Mouse (Mus musculus) heart, embryonic 16.5 days (tissue): Measurements from ENCODE around the gene Uroc1. TPM values are rescaled to one million over a fixed set of nuclear protein-coding genes. Genes with fewer than 3 reads are reported as not detected.

Source experiments
- ATAC-seq: fragments of 200-750 bp; cut with Nextera tagmentation; replicated peaks from 2 replicates; pipeline ENCODE4 v1.8.0; 2017; ENCODE audit warnings: moderate number of reproducible peaks; ENCODE audit not compliant: insufficient read depth, low FRiP score; ENCODE audit errors: extremely low read depth
- H3K27ac ChIP-seq: fragments of 300-500 bp; sonication (generic); 2 replicates; pipeline ENCODE4 v1.5.1; 2014; ENCODE audit warnings: mild to moderate bottlenecking, low read length, control low read depth, moderate library complexity
- H3K27me3 ChIP-seq: fragments of 300-500 bp; sonication (generic); 2 replicates; pipeline ENCODE4 v1.6.1; 2014; ENCODE audit warnings: low read length, mixed read lengths; ENCODE audit not compliant: control insufficient read depth, insufficient read depth
- H3K36me3 ChIP-seq: fragments of 300-500 bp; sonication (generic); 2 replicates; pipeline ENCODE4 v1.6.1; 2014; ENCODE audit not compliant: control insufficient read depth, insufficient read depth
- H3K4me1 ChIP-seq: fragments of 300-500 bp; sonication (generic); 2 replicates; pipeline ENCODE4 v1.6.1; 2014; ENCODE audit warnings: low read length, mixed read lengths; ENCODE audit not compliant: control insufficient read depth, insufficient read depth
- H3K4me2 ChIP-seq: fragments of 300-500 bp; sonication (generic); 2 replicates; pipeline ENCODE4 v1.6.1; 2014; ENCODE audit warnings: low read depth, mild to moderate bottlenecking, control low read depth, low read length
- H3K4me3 ChIP-seq: fragments of 300-500 bp; sonication (generic); 2 replicates; pipeline ENCODE4 v1.5.1; 2014; ENCODE audit warnings: mild to moderate bottlenecking, control low read depth, low read length
- H3K9ac ChIP-seq: fragments of 300-500 bp; sonication (generic); 2 replicates; pipeline ENCODE4 v1.6.1; 2014; ENCODE audit warnings: low read length, control low read depth
- H3K9me3 ChIP-seq: fragments of 300-500 bp; sonication (generic); replicated peaks from 2 replicates; pipeline ENCODE4 v1.6.1; 2016; ENCODE audit warnings: low read length; ENCODE audit not compliant: control insufficient read depth
- WGBS: fragments of 180-500 bp; shearing (Covaris S2); extraction: QIAGEN DNeasy Blood & Tissue Kit; methylation state at CpG from one replicate; pipeline ENCODE4 v1.1.7; 2014; 5-methylcytosine and 5-hydroxymethylcytosine counted together
- polyA plus RNA-seq: library from polyadenylated mRNA; unstranded; fragments of >200 nt; fragmentation: Nextera tagmentation; extraction: Ambion mirVana; gene quantifications from 2 replicates; pipeline ENCODE4 v1.2.1, GENCODE M21; 2015

Uroc1 gene
- polyA plus RNA-seq, 1 experiment from 2014 or later: 0.11 TPM

DNA sequence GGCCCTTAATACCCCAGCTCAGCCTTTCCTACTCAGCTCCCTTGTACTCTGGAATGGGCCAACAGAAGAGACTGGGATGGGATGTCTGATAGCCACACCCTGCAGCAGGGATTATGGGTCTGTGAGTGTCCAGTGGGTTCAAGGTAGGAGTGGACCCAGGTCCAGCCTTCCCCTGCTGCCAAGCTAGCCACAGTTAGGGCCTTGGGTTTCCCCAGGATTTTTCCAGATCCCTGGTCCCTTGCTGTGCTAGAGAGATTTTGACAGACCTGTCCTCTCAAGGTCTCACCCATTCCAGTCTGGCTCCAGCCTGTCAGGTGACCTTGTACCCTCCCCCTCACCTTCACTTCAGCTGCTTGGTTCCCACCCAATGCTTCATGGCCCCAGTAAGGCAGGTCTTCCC, 75.5 kb downstream of the Uroc1 start:
- Histone ChIP-seq H3K4me1 (no peaks in the 10 kb centered on the region), H3K27ac (no peak overlapping the region), H3K4me2 (no peak overlapping the region), H3K27me3 (no peaks in the 10 kb centered on the region), H3K4me3 (no peak overlapping the region), H3K9me3 (no peaks in the 10 kb centered on the region), H3K9ac (no peak overlapping the region), H3K36me3 (no peaks in the 10 kb centered on the region; the same call in 1 of the 2 replicates)
- no peak for ATAC-seq

DNA sequence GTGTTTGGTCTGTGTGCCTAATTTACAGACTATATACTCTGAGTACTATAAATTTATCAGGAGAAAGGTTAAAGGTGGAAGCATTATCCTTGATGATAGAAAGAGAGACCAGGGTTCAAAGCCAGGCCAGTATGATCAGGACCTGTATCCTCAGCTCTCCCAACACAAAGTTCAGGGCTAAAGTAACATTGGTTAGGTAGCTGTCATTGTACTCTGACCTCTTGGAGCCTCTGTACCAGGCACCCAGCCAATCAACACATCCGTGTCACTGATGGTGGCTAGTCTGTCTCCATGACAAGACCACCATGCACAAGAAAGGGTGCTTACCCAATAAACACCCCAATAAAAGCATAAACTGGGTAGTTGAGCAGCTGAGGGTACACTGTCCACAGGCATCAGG, 77.9 kb downstream of the Uroc1 start:
- ATAC-seq: no peak
- no peaks in the 10 kb centered on the region for H3K36me3 ChIP-seq
- H3K9ac ChIP-seq: no peak overlapping the region
- no peak overlapping the region for H3K27ac ChIP-seq
- H3K4me1 ChIP-seq: no peaks in the 10 kb centered on the region
- no peaks in the 10 kb centered on the region for H3K27me3 ChIP-seq
- H3K4me3 ChIP-seq: no peak overlapping the region
- H3K9me3 ChIP-seq: no peaks in the 10 kb centered on the region
- 74% methylated on average over 1 of the region's 1 CpGs for WGBS
- no peak overlapping the region for H3K4me2 ChIP-seq

DNA sequence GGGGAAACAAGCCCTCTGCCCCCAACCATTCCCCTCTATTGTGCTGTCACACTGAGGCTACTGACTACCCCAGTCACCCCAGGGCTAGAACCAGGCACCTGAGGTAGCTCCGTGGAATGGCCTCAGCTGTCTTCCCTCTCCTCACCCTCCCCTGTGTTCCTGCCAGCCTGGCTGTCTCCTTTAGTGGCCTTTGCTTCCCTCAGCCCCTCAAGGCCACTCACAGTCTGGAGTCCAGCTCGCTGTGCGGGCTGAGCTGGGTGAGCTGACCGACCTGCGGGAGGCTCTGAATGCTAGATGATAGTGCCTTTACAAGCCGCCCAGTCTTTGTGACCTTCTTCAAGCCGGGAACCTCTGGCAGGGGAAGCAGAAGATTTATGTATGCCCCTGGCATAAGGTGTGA, 78.8 kb downstream of the Uroc1 start:
- Histone ChIP-seq H3K9me3 (no peaks in the 10 kb centered on the region), H3K27ac (no peak overlapping the region), H3K9ac (no peak overlapping the region), H3K4me1 (no peaks in the 10 kb centered on the region), H3K4me2 (no peak overlapping the region), H3K4me3 (no peak overlapping the region), H3K27me3 (no peaks in the 10 kb centered on the region), H3K36me3 (no peaks in the 10 kb centered on the region)
- 71% methylated on average over 7 of the region's 7 CpGs for WGBS
- no peak for ATAC-seq

Other genes with a start within 250 kb of the Uroc1 start
- gene Vmn1r50, start 231.9 kb upstream of the Uroc1 start, polyA plus RNA-seq: not detected in 2 replicates
- gene Vmn1r51, start 210.7 kb upstream of the Uroc1 start, polyA plus RNA-seq: not detected in 2 replicates
- gene Vmn1r52, start 158.5 kb upstream of the Uroc1 start, polyA plus RNA-seq: not detected in 2 replicates
- not detected in 2 replicates for gene V1ra8, start 130.5 kb upstream of the Uroc1 start, polyA plus RNA-seq
- gene Vmn1r53, start 108.8 kb upstream of the Uroc1 start, polyA plus RNA-seq: not detected in 2 replicates
- not detected in 2 replicates for gene Vmn1r54, start 87.0 kb upstream of the Uroc1 start, polyA plus RNA-seq
- gene BC048671, start 32.1 kb upstream of the Uroc1 start, polyA plus RNA-seq: not detected in 2 replicates
- gene Chst13, start 8.1 kb upstream of the Uroc1 start, polyA plus RNA-seq: not detected in 2 replicates
- gene Zxdc, start 36.2 kb downstream of the Uroc1 start, polyA plus RNA-seq: 6.2 and 6.3 TPM in 2 replicates
- gene Cfap100, start 95.5 kb downstream of the Uroc1 start, polyA plus RNA-seq: 0.50 and 0.62 TPM in 2 replicates
- gene Klf15, start 129.3 kb downstream of the Uroc1 start, polyA plus RNA-seq: 28.2 and 28.7 TPM in 2 replicates
- gene Aldh1l1, start 153.1 kb downstream of the Uroc1 start, polyA plus RNA-seq: 4.6 and 6.5 TPM in 2 replicates